Mouse (Mus musculus) heart, embryonic 13.5 days (tissue): Measurements from ENCODE around the gene Cacnb2. TPM values are rescaled to one million over a fixed set of nuclear protein-coding genes. Genes with fewer than 3 reads are reported as not detected.

Experiments
- ATAC-seq: fragments of 200-750 bp; cut with Nextera tagmentation; 2 replicates; pipeline ENCODE4 v1.8.0; 2017; ENCODE audit warnings: moderate TSS enrichment; ENCODE audit not compliant: insufficient number of reproducible peaks, low FRiP score, low TSS enrichment; ENCODE audit errors: extremely low read depth
- H3K27ac ChIP-seq: fragments of 300-500 bp; sonication (generic); replicated peaks from 2 replicates; pipeline ENCODE4 v1.5.1; 2015; ENCODE audit warnings: moderate library complexity, mild to moderate bottlenecking, inconsistent platforms
- H3K27me3 ChIP-seq: fragments of 300-500 bp; sonication (generic); replicated peaks from 2 replicates; pipeline ENCODE4 v1.6.1; 2015; ENCODE audit warnings: mild to moderate bottlenecking, inconsistent platforms
- H3K36me3 ChIP-seq: fragments of 300-500 bp; sonication (generic); 2 replicates; pipeline ENCODE4 v1.6.1; 2015; ENCODE audit warnings: mild to moderate bottlenecking, inconsistent platforms
- H3K4me1 ChIP-seq: fragments of 300-500 bp; sonication (generic); 2 replicates; pipeline ENCODE4 v1.6.1; 2015; ENCODE audit warnings: inconsistent platforms
- H3K4me2 ChIP-seq: fragments of 300-500 bp; sonication (generic); 2 replicates; pipeline ENCODE4 v1.6.1; 2015; ENCODE audit warnings: inconsistent platforms, mild to moderate bottlenecking, moderate library complexity
- H3K4me3 ChIP-seq: fragments of 300-500 bp; sonication (generic); 2 replicates; pipeline ENCODE4 v1.5.1; 2015; ENCODE audit warnings: moderate library complexity, mild to moderate bottlenecking, inconsistent platforms
- H3K9ac ChIP-seq: fragments of 300-500 bp; sonication (generic); 2 replicates; pipeline ENCODE4 v1.6.1; 2015; ENCODE audit warnings: inconsistent platforms, mild to moderate bottlenecking, moderate library complexity
- H3K9me3 ChIP-seq: fragments of 300-500 bp; sonication (generic); 2 replicates; pipeline ENCODE4 v1.6.1; 2016; ENCODE audit warnings: inconsistent platforms
- WGBS: fragments of 180-500 bp; shearing (Covaris S2); methylation state at CpG from one replicate; pipeline ENCODE4 v1.1.7; 2015; ENCODE audit warnings: mixed read lengths; 5-methylcytosine and 5-hydroxymethylcytosine counted together
- polyA plus RNA-seq: library from polyadenylated mRNA; unstranded; fragments of >200 nt; fragmentation: Nextera tagmentation; extraction: Ambion mirVana; gene quantifications from 2 replicates; pipeline ENCODE4 v1.2.1, GENCODE M21; 2015

The Cacnb2 gene
- polyA plus RNA-seq, 1 experiment from 2014 or later, result 9.0 TPM

DNA sequence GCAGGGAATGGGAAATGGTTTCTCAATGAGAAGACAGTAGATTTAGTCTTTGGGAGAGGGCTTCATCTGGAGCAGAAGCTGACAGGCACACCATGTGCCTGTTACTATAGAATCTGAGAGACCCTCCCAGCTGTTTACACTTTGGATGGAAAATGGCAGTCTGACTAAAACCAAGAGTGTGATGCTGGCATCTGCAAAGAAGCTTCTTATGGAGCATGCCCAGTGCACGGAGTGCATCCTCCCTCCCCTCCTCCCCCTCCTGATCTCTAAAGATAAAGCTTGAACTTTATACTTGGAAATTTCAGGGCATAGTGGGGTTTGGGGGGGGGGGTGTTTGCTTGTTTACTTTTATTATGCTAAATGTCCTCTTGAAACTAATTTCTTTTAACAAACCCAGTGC lies 270.2 kb downstream of the Cacnb2 start:
- no peaks in the 10 kb centered on the region for H3K9me3 ChIP-seq
- H3K4me1 ChIP-seq, result peaks cover 19% of the 10 kb centered on the region
- ATAC-seq, result no peak
- H3K27me3 ChIP-seq, result no peaks in the 10 kb centered on the region
- WGBS, result 65% methylated on average over 1 of the region's 1 CpGs
- H3K36me3 ChIP-seq, result no peaks in the 10 kb centered on the region
- no peak overlapping the region for H3K4me3 ChIP-seq
- no peak overlapping the region for H3K27ac ChIP-seq
- peak overlapping the region; percentile 63; the same call in 1 of the 2 replicates for H3K4me2 ChIP-seq
- no peak overlapping the region for H3K9ac ChIP-seq

- peak overlapping the region; percentile 37 for H3K4me3 ChIP-seq
- H3K4me2 ChIP-seq, result peak overlapping the region; percentile 63
- no peaks in the 10 kb centered on the region for H3K9me3 ChIP-seq
- 12% methylated on average over 15 of the region's 15 CpGs for WGBS
- no peak for ATAC-seq
- peak overlapping the region; percentile 28; the same call in 1 of the 2 replicates for H3K27ac ChIP-seq
- no peaks in the 10 kb centered on the region for H3K36me3 ChIP-seq
- H3K4me1 ChIP-seq, result peaks cover 19% of the 10 kb centered on the region
- no peaks in the 10 kb centered on the region for H3K27me3 ChIP-seq
- peak overlapping the region; percentile 63 for H3K9ac ChIP-seq
Measured at GRCm38 (mm10) chr2:14873701-14874181, 270.9 kb downstream of the Cacnb2 start.

DNA sequence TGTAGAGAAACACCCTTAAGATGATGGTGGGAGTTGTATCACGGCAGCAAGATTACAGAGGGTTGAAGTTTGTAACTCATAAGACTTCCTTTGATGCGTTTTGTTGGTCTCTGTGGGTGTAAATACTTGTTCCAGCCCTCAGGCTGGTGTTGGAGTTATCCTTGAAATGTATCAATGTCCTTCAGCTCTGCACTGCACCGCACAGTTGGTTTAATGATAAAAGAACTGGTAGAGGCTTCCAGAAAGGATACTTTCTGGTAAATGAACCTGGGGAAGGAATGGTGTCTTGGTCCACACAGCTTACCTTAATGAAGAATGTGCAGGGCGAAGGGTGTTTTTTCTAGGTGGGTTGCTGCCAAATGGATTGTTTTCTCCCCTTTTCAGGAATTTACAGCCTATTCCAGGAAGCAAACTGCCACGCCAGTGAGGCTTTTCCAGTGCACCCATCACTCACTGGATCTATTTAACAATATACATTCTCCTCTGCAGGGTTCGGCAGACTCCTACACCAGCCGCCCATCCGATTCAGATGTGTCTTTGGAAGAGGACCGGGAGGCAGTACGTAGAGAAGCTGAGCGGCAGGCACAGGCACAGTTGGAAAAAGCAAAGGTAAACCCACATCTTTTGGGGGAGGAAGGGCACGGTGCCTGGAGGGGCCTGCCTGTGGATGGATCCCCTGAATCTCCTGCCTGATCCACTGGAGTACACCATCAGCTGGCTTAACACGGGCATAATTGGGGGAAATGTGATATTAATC lies 271.6 kb downstream of the Cacnb2 start:
- H3K9me3 ChIP-seq, result no peaks in the 10 kb centered on the region
- 0 out of 2 replicates have a peak overlapping the region, but pooled peaks have one; percentile 37 for H3K4me3 ChIP-seq
- 61% methylated on average over 13 of the region's 13 CpGs for WGBS
- H3K36me3 ChIP-seq, result no peaks in the 10 kb centered on the region
- H3K4me2 ChIP-seq, result peak overlapping the region; percentile 63
- ATAC-seq, result no peak
- H3K9ac ChIP-seq, result no peak overlapping the region; the same call in 1 of the 2 replicates
- H3K27me3 ChIP-seq, result no peaks in the 10 kb centered on the region
- peaks cover 19% of the 10 kb centered on the region for H3K4me1 ChIP-seq
- peak overlapping the region; percentile 28; the same call in 1 of the 2 replicates for H3K27ac ChIP-seq

- H3K27ac ChIP-seq, result no peak overlapping the region
- ATAC-seq, result no peak
- WGBS, result 70% methylated on average over 2 of the region's 2 CpGs
Measured at GRCm38 (mm10) chr2:14875121-14875520, 272.2 kb downstream of the Cacnb2 start.

DNA sequence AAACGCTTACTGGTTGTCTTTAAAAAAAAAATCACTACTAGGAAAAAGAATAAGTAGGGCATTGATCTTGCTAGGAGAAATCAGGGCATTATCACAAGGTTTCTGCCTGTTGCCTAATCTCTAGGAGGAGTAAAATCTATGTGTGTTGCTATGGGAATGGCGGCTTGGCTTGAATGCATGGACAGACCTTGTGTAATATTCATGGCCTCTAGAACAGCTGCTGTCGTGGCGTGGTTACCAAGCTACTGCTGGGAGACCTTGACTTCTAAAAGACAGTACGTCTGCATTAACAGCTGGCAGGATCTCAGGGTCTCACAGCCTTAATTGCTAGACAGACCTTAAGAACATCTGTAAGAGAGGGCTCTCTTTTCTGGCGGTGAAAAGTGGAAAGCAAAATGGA lies 272.7 kb downstream of the Cacnb2 start:
- peaks cover 19% of the 10 kb centered on the region for H3K4me1 ChIP-seq
- H3K9ac ChIP-seq, result no peak overlapping the region
- H3K27me3 ChIP-seq, result no peaks in the 10 kb centered on the region
- no peak overlapping the region for H3K27ac ChIP-seq
- H3K4me3 ChIP-seq, result no peak overlapping the region
- ATAC-seq, result no peak
- 71% methylated on average over 6 of the region's 6 CpGs for WGBS
- H3K36me3 ChIP-seq, result no peaks in the 10 kb centered on the region
- no peak overlapping the region for H3K4me2 ChIP-seq
- H3K9me3 ChIP-seq, result no peaks in the 10 kb centered on the region

More at GRCm38 (mm10) chr2:14875121-14875520, 272.2 kb downstream of the Cacnb2 start:
- H3K27me3 ChIP-seq, result no peaks in the 10 kb centered on the region
- no peaks in the 10 kb centered on the region for H3K9me3 ChIP-seq
- no peak overlapping the region for H3K4me3 ChIP-seq
- H3K9ac ChIP-seq, result no peak overlapping the region
- no peaks in the 10 kb centered on the region for H3K36me3 ChIP-seq
- H3K4me2 ChIP-seq, result no peak overlapping the region
- peaks cover 19% of the 10 kb centered on the region for H3K4me1 ChIP-seq

- no peak overlapping the region for H3K4me3 ChIP-seq
- H3K27me3 ChIP-seq, result no peaks in the 10 kb centered on the region
- H3K4me2 ChIP-seq, result no peak overlapping the region
- H3K27ac ChIP-seq, result no peak overlapping the region
- H3K4me1 ChIP-seq, result peaks cover 41% of the 10 kb centered on the region
- no peak overlapping the region for H3K9ac ChIP-seq
- no peaks in the 10 kb centered on the region for H3K9me3 ChIP-seq
- no peaks in the 10 kb centered on the region for H3K36me3 ChIP-seq
- ATAC-seq, result no peak
Measured at GRCm38 (mm10) chr2:14878953-14879352, 276.1 kb downstream of the Cacnb2 start.

DNA sequence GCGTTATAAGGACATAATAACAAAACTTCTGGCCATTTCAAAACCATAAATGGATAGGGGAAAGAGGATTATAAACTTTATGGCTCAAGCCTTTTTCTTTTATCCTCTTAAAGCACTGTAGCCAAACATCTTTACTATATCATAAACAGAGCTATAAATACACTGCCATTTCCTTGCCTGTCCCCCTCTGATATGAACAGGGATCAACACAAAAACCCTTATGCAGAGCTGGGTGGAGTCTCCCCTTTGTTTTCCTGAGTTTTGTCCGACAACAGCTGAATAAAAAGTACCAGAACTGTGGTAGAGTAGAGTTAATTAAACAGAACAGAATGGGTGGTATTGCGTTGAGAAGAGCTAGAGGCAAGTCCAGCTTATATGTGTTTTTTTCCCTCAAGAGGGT lies 280.6 kb downstream of the Cacnb2 start:
- ATAC-seq, result no peak
- H3K27ac ChIP-seq, result no peak overlapping the region
- no peaks in the 10 kb centered on the region for H3K36me3 ChIP-seq
- peaks cover 32% of the 10 kb centered on the region for H3K4me1 ChIP-seq
- H3K9ac ChIP-seq, result no peak overlapping the region
- no peak overlapping the region for H3K4me2 ChIP-seq
- no peaks in the 10 kb centered on the region for H3K27me3 ChIP-seq
- 80% methylated on average over 3 of the region's 3 CpGs for WGBS
- H3K4me3 ChIP-seq, result no peak overlapping the region
- H3K9me3 ChIP-seq, result no peaks in the 10 kb centered on the region

DNA sequence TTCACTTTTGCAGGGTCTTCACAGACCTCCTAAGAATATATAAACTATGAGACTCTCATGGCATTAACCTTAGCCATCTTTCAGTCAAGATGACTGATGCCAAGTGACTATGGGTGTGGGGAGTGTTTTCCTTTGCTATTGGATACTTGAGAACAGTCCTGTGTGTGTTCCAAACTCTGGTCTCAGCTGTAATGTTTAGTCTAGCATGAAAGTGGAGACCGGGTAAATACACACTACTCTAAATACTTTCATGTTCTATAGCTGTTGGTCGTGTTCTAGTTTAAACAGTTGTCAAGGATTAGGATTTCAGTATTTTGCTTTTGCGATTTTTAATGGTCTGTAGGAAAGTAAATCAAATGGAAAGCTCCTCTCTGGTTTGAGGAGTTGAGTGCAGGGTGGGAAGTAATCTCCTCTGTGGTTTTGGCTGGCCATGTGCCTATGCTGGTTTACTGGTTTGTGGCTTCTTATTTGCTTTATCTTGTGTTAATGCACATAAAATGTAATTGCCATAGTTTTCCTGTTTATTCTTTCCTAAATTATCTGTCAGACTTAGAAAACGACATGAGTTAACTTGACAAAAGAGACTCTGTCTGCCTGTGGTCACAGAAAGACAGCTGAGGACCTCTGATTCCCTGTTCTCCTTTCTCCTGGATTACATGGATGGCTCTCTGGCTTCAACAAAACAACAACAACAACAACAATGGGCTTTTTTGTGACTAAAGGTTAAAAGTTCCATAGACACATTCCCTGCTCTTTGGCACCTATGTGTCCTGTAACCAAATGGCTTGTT lies 285.7 kb downstream of the Cacnb2 start:
- no peaks in the 10 kb centered on the region for H3K9me3 ChIP-seq
- no peak for ATAC-seq
- peaks cover 4% of the 10 kb centered on the region for H3K4me1 ChIP-seq
- no peak overlapping the region for H3K9ac ChIP-seq
- H3K4me2 ChIP-seq, result no peak overlapping the region
- H3K36me3 ChIP-seq, result no peaks in the 10 kb centered on the region
- H3K4me3 ChIP-seq, result no peak overlapping the region
- no peaks in the 10 kb centered on the region for H3K27me3 ChIP-seq
- no peak overlapping the region for H3K27ac ChIP-seq
- WGBS, result 68% methylated on average over 4 of the region's 4 CpGs

DNA sequence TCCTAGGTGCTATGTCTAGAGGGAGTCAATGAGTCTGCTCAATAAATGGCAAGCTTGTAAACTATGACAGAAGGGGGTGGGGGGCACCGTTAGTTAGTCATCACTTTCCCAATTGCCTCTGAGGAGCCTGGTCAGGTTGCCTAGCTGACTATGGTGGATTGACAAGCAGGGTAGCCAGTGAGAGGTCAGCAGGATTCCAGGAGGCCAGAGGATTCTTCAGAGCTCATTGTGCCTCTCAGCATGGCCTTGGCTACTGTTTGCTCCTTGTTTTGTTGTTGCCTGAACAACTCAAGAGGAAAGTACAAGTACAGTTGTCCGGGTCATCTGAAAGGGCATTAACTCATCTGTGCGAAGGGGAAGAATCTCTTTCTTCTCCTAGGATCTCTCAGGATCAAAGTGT lies 300.9 kb downstream of the Cacnb2 start:
- 73% methylated on average over 3 of the region's 3 CpGs for WGBS
- Histone ChIP-seq H3K9ac (no peak overlapping the region), H3K4me1 (peaks cover 24% of the 10 kb centered on the region), H3K27ac (no peak overlapping the region), H3K9me3 (no peaks in the 10 kb centered on the region), H3K4me3 (no peak overlapping the region), H3K27me3 (no peaks in the 10 kb centered on the region), H3K4me2 (no peak overlapping the region), H3K36me3 (no peaks in the 10 kb centered on the region; the same call in 1 of the 2 replicates)
- no peak for ATAC-seq

DNA sequence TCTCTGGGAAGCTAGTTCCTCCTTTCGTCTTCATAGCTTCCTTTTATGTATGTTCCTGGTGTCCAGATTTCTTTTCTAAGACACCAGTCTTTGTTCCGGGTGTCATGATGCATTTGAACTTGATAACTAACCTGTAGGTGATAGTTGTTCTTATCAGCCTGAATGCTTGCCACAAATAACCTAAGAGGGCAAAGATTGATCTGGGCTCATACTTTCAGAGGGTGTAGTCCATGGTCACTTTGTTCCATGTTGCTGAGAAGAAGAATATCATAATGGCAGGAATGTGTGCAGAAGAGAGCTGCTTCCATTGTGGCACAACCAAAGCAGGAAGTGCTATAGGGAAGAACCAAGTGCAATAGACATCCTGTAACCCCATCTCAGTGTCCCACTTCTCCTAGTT lies 302.0 kb downstream of the Cacnb2 start:
- no peak for ATAC-seq
- 51% methylated on average over 2 of the region's 2 CpGs for WGBS
- H3K4me2 ChIP-seq, result no peak overlapping the region

DNA sequence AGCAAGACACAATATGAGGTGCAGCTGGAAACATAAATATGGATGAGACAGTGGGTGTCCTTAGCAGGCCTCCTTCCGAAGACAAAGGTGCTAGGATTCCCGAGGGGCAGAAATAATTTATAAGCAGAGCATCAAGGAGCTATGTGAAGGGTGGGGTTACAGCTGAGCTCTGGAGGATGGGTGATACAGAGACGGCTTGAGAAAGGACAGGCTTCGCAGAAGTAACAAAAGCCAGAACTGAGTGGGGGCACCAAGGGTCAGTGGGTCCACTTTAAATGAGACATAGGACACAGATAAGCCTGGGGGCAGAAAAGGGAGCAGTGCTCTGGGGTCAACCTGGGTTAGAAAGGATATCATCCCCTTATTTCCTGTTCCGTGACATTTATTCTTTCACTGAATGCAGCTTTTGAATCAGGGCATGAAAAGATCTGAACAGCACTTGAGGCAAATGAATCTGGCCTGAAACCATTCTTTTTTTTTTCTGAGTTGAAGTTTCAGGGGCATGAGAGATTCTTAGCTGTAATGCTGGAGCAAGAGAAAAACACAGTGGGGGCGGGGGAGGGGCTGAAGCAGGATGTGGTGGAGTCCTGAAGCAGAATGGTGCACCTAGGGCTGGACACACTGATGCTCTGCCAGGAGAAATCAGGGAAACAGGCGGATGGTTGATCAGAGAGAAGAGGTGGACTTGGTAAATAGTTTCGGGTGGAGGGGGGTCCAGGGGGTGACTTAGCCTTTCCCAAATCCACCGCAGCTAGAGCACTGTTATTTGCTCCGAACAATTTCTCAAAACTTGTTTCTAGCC lies 304.4 kb downstream of the Cacnb2 start:
- 44% methylated on average over 10 of the region's 10 CpGs for WGBS

More for the DNA sequence above, 302.0 kb downstream of the Cacnb2 start:
- Histone ChIP-seq H3K9ac (no peak overlapping the region), H3K27me3 (no peaks in the 10 kb centered on the region), H3K27ac (no peak overlapping the region), H3K4me3 (no peak overlapping the region), H3K4me1 (peaks cover 24% of the 10 kb centered on the region), H3K36me3 (no peaks in the 10 kb centered on the region; the same call in 1 of the 2 replicates), H3K9me3 (no peaks in the 10 kb centered on the region)

More for the DNA sequence above, 304.4 kb downstream of the Cacnb2 start:
- no peak for ATAC-seq
- no peaks in the 10 kb centered on the region for H3K9me3 ChIP-seq
- no peaks in the 10 kb centered on the region; the same call in 1 of the 2 replicates for H3K36me3 ChIP-seq
- peaks cover 24% of the 10 kb centered on the region for H3K4me1 ChIP-seq
- no peak overlapping the region for H3K27ac ChIP-seq
- no peak overlapping the region for H3K4me3 ChIP-seq
- no peak overlapping the region for H3K9ac ChIP-seq
- no peak overlapping the region for H3K4me2 ChIP-seq
- H3K27me3 ChIP-seq, result no peaks in the 10 kb centered on the region
